Mouse (Mus musculus): ENCODE results near the gene H2-M10.6. TPM values are rescaled to one million over a fixed set of nuclear protein-coding genes. Genes with fewer than 3 reads are reported as not detected.

Gene H2-M10.6
- polyA plus RNA-seq, 1 experiment from 2014 or later, result not detected

DNA sequence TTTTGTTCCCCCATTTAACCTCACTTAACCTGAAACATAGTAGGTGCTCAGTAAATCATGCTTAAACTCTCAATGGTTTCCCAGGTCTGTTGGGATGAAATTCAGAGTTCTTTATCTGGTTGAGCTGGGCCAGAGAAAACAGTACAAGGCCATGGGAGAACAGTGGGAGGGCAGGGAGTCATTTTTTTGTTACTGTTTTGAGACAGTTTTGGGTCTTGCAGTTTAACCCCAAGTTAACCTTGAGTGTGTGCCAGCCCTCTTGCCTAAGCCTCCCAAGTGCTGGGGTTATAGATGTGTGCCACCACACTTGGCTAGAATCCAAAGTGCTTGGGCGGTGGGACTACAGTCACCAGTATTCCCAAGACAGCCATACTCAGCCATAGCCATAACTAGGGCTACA lies 32.8 kb downstream of the H2-M10.6 start:
- H3K4me2 ChIP-seq (replicated peaks), result no peak overlapping the region
- H3K9me3 ChIP-seq, result no peaks in the 10 kb centered on the region
- 81% methylated on average over 1 of the region's 1 CpGs for WGBS
- no peak overlapping the region for H3K27ac ChIP-seq
- H3K4me1 ChIP-seq (replicated peaks), result no peaks in the 10 kb centered on the region
- peaks cover 3% of the 10 kb centered on the region; the same call in 1 of the 2 replicates for H3K36me3 ChIP-seq
- no peak for ATAC-seq
- no peaks in the 10 kb centered on the region for H3K27me3 ChIP-seq
- no peak overlapping the region for H3K4me3 ChIP-seq (replicated peaks)
- no peak overlapping the region for H3K9ac ChIP-seq (replicated peaks)

DNA sequence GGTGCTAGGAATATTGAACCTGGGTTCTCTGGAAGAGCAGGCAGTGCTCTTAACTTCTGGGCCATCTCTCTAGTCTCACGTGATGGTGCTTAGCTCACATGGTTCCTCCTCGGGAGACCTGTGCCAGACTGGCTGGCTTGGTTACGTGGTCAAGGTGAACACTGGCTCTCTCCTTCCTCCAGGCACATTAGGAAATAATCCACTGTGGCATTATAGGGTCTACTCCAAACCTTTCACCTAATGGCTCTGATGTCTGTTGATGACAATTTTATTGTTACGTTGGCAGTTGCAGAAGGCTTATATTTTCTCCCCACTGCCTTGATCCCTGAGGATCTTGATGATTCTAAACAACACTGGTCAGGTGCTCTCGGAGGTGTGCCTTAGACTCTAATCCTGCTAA lies 36.9 kb downstream of the H2-M10.6 start:
- Histone ChIP-seq H3K36me3 (peaks cover 40% of the 10 kb centered on the region), H3K9me3 (no peaks in the 10 kb centered on the region), H3K27ac (no peak overlapping the region), H3K4me1 (replicated peaks) (no peaks in the 10 kb centered on the region), H3K4me2 (replicated peaks) (no peak overlapping the region), H3K27me3 (no peaks in the 10 kb centered on the region), H3K4me3 (replicated peaks) (no peak overlapping the region), H3K9ac (replicated peaks) (no peak overlapping the region)
- WGBS, result 87% methylated on average over 5 of the region's 5 CpGs
- ATAC-seq, result no peak

DNA sequence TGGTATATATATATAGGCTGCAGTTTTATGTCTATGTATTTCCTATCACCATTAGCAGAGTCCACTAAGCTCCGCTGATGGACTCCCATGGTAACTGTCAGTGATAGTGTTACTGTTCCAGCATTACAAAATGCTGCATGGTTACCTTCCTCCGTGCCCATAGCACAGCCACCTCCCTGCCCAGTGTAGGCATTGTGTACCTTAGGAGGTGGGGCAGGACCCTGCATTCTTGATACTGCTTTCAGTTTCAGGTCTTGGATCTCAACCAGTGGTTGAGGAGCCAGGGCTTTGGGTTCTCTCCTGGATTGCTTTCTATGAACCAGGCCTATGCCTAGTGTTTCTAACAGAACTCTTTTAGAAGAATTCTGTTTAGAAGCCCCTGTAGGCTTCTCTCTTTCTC lies 38.0 kb downstream of the H2-M10.6 start:
- Histone ChIP-seq H3K4me2 (replicated peaks) (no peak overlapping the region), H3K4me3 (replicated peaks) (no peak overlapping the region), H3K27me3 (no peaks in the 10 kb centered on the region), H3K36me3 (peaks cover 50% of the 10 kb centered on the region), H3K9ac (replicated peaks) (no peak overlapping the region), H3K9me3 (no peaks in the 10 kb centered on the region), H3K4me1 (replicated peaks) (no peaks in the 10 kb centered on the region), H3K27ac (no peak overlapping the region)
- WGBS, result 94% methylated on average over 2 of the region's 2 CpGs
- ATAC-seq, result no peak

DNA sequence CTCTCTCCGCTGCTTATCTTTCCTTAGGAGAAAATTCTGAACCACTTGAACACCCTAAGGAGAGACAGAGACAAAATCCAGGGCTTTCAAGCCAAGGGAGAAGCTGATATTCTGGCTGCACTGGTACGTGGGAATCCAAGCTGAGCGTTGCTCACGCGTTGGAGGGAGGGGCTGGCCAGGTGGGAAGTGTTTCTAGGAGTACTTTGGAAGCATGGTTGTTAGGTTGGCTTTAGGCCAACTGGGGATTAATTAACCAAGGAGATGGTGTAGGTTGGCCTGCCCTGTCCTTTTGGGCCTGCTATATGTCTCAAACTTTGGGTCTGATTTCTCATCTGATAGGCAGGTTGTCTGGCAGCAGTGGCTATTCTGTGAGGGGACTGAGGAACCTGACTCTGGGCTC lies 39.2 kb downstream of the H2-M10.6 start:
- H3K27ac ChIP-seq, result no peak overlapping the region
- peaks cover 62% of the 10 kb centered on the region for H3K36me3 ChIP-seq
- H3K4me3 ChIP-seq (replicated peaks), result no peak overlapping the region
- H3K27me3 ChIP-seq, result no peaks in the 10 kb centered on the region
- no peak for ATAC-seq
- no peaks in the 10 kb centered on the region for H3K4me1 ChIP-seq (replicated peaks)
- no peak overlapping the region for H3K4me2 ChIP-seq (replicated peaks)
- no peak overlapping the region for H3K9ac ChIP-seq (replicated peaks)
- no peaks in the 10 kb centered on the region for H3K9me3 ChIP-seq
- WGBS, result 93% methylated on average over 5 of the region's 5 CpGs

DNA sequence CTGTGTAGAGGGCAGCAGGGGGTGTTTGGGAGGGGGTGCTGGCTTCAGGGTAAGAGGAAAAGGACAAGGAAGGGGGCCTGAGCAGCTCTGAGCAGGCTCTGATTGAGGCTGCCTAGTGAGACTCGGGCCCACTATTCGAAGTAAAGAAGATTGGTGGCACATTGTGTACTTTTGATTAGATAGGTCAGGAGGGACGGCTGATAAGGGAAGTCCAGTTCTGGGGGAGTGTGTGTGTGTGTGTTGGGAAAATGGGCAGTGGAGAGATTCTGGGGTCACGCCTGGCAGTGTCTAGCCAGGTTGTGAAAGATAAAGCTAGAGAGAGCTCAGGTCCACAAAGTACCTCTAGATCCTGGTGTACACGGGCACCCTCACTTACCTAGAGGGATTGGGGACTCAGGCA lies 39.7 kb downstream of the H2-M10.6 start:
- no peak for ATAC-seq
- Histone ChIP-seq H3K4me3 (replicated peaks) (no peak overlapping the region), H3K9ac (replicated peaks) (no peak overlapping the region), H3K4me2 (replicated peaks) (no peak overlapping the region), H3K36me3 (peaks cover 67% of the 10 kb centered on the region), H3K4me1 (replicated peaks) (no peaks in the 10 kb centered on the region), H3K27ac (no peak overlapping the region), H3K9me3 (no peaks in the 10 kb centered on the region), H3K27me3 (no peaks in the 10 kb centered on the region)
- WGBS, result 94% methylated on average over 5 of the region's 5 CpGs

DNA sequence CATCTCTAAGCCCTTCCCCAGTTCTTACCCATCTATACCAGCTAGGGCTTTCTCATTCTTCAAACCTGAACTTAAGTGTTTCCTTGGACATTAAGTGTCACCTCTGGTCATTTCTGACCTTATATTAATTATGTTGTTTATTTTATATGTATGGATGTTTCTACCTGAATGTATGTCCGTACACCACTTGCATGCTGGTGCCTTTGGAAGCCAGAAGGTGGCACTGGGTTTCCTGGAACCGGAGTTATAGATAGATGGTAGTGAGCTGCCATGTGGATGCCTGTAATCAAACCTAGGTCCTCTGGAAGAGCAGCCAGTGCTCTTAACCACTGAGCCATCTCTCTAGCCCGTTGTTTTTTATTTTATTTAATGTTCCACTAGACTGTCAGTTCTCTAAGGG lies 43.5 kb downstream of the H2-M10.6 start:
- Histone ChIP-seq H3K27me3 (no peaks in the 10 kb centered on the region), H3K27ac (no peak overlapping the region), H3K9ac (replicated peaks) (no peak overlapping the region), H3K36me3 (peaks cover 99% of the 10 kb centered on the region), H3K9me3 (no peaks in the 10 kb centered on the region), H3K4me2 (replicated peaks) (no peak overlapping the region), H3K4me1 (replicated peaks) (no peaks in the 10 kb centered on the region), H3K4me3 (replicated peaks) (no peak overlapping the region)
- ATAC-seq, result no peak
- 96% methylated on average over 3 of the region's 3 CpGs for WGBS

DNA sequence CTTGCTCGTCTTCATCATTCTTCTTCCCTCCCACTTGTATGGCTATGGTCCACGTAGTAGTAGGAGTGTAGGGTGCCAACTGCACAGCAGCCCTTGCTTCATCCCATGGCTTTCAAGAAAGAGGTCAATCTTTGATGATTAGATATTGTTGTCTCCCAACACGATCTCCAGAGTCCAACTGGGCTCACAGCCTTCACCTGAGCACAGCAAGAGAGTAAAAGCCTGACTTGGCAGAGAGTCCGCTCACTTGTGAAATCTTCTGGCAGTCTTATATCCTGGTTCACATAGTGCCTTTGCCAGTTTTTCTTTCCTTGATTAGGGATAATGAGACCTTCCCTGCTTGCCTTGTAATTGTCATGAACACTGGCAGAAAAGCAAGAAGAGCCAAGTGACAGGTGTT lies 44.3 kb downstream of the H2-M10.6 start:
- no peak overlapping the region for H3K9ac ChIP-seq (replicated peaks)
- no peak for ATAC-seq
- H3K36me3 ChIP-seq, result peaks cover 91% of the 10 kb centered on the region
- 94% methylated on average over 4 of the region's 4 CpGs for WGBS
- no peak overlapping the region for H3K4me3 ChIP-seq (replicated peaks)
- H3K27me3 ChIP-seq, result no peaks in the 10 kb centered on the region
- no peaks in the 10 kb centered on the region for H3K4me1 ChIP-seq (replicated peaks)
- H3K9me3 ChIP-seq, result no peaks in the 10 kb centered on the region
- no peak overlapping the region for H3K27ac ChIP-seq
- H3K4me2 ChIP-seq (replicated peaks), result no peak overlapping the region

DNA sequence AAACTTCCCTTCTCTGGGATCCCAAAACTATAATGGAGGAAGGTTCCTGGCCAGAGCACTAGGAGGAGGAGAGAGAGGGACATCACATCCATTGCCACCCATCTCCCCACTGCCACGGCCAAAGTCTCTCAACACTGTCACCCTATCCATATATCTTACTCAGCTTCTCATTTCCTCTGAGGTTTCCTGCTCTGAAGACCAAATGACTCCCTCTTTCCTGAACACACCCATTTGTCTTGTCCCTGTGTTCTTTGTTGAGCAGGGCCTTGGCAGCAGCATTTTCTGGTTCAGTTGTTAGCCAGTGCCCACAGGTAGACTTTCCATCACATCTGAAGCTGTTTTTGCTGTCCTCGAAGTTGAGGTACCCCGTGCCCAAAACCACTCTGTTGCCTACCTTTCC lies 46.2 kb downstream of the H2-M10.6 start:
- Histone ChIP-seq H3K4me2 (replicated peaks) (no peak overlapping the region), H3K9me3 (no peaks in the 10 kb centered on the region), H3K36me3 (peaks cover 72% of the 10 kb centered on the region), H3K9ac (replicated peaks) (no peak overlapping the region), H3K4me3 (replicated peaks) (no peak overlapping the region), H3K4me1 (replicated peaks) (no peaks in the 10 kb centered on the region), H3K27ac (no peak overlapping the region), H3K27me3 (no peaks in the 10 kb centered on the region)
- no peak for ATAC-seq
- 90% methylated on average over 3 of the region's 3 CpGs for WGBS

DNA sequence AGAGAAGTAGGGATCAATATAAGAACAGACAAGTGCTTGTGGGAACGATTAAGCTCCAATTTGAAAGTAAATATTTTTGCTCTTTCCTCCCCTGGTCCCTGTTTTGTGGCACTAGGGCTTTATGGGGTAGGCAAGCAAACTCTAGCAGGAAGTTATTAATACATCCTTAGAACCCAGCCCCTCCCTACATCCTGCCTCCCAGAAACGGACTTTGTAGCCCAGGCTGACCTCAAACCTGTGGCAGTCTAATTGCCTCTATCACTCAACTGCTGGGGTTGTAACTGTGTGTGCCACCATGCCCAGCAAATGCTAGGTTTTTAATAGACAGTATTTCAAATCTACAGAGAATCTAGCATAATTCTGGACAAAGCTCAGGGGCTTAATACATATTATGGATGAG lies 49.7 kb downstream of the H2-M10.6 start:
- Histone ChIP-seq H3K4me1 (replicated peaks) (peaks cover 3% of the 10 kb centered on the region), H3K27me3 (peaks cover 12% of the 10 kb centered on the region), H3K4me3 (replicated peaks) (no peak overlapping the region), H3K4me2 (replicated peaks) (no peak overlapping the region), H3K9ac (replicated peaks) (no peak overlapping the region), H3K9me3 (no peaks in the 10 kb centered on the region), H3K36me3 (peaks cover 37% of the 10 kb centered on the region), H3K27ac (no peak overlapping the region)
- no peak for ATAC-seq
- 77% methylated on average over 2 of the region's 2 CpGs for WGBS

Other genes starting within 250 kb of the H2-M10.6 start
- not detected in 2 replicates for gene H2-M9, start 169.5 kb upstream of the H2-M10.6 start, polyA plus RNA-seq (2015; fragmentation: Nextera tagmentation; extraction: Ambion mirVana)
- gene H2-M1, start 140.0 kb upstream of the H2-M10.6 start, polyA plus RNA-seq (2015; fragmentation: Nextera tagmentation; extraction: Ambion mirVana), result not detected in 2 replicates
- gene H2-M10.5, start 39.3 kb upstream of the H2-M10.6 start, polyA plus RNA-seq (2015; fragmentation: Nextera tagmentation; extraction: Ambion mirVana), result not detected in 2 replicates
- gene Trim26, start 25.0 kb downstream of the H2-M10.6 start, polyA plus RNA-seq (2015; fragmentation: Nextera tagmentation; extraction: Ambion mirVana), result 46.4 and 46.6 TPM in 2 replicates
- gene Trim15, start 55.0 kb downstream of the H2-M10.6 start, polyA plus RNA-seq (2015; fragmentation: Nextera tagmentation; extraction: Ambion mirVana), result 0.22 and 0.58 TPM in 2 replicates
- 1.2 and 2.0 TPM in 2 replicates for gene Trim10, start 57.4 kb downstream of the H2-M10.6 start, polyA plus RNA-seq (2015; fragmentation: Nextera tagmentation; extraction: Ambion mirVana)
- gene Trim40, start 78.0 kb downstream of the H2-M10.6 start, polyA plus RNA-seq (2015; fragmentation: Nextera tagmentation; extraction: Ambion mirVana), result not detected in 2 replicates
- not detected in 2 replicates for gene Trim31, start 85.9 kb downstream of the H2-M10.6 start, polyA plus RNA-seq (2015; fragmentation: Nextera tagmentation; extraction: Ambion mirVana)
- gene Rnf39, start 130.7 kb downstream of the H2-M10.6 start, polyA plus RNA-seq (2015; fragmentation: Nextera tagmentation; extraction: Ambion mirVana), result 0.63 and 0.70 TPM in 2 replicates
- gene Ppp1r11, start 139.6 kb downstream of the H2-M10.6 start, polyA plus RNA-seq (2015; fragmentation: Nextera tagmentation; extraction: Ambion mirVana), result 172 and 177 TPM in 2 replicates
- gene Znrd1, start 146.4 kb downstream of the H2-M10.6 start, polyA plus RNA-seq (2015; fragmentation: Nextera tagmentation; extraction: Ambion mirVana), result 68.3 and 71.8 TPM in 2 replicates
- gene Znrd1as, start 146.4 kb downstream of the H2-M10.6 start, polyA plus RNA-seq (2015; fragmentation: Nextera tagmentation; extraction: Ambion mirVana), result 4.8 and 6.5 TPM in 2 replicates
- gene 2410137M14Rik, start 169.1 kb downstream of the H2-M10.6 start, polyA plus RNA-seq (2015; fragmentation: Nextera tagmentation; extraction: Ambion mirVana), result 0.43 and 0.57 TPM in 2 replicates
- 3.9 TPM in 2 replicates for gene H2-M5, start 177.4 kb downstream of the H2-M10.6 start, polyA plus RNA-seq (2015; fragmentation: Nextera tagmentation; extraction: Ambion mirVana)
- 262 and 272 TPM in 2 replicates for gene Zfp57, start 189.0 kb downstream of the H2-M10.6 start, polyA plus RNA-seq (2015; fragmentation: Nextera tagmentation; extraction: Ambion mirVana)
- 1.6 TPM in 2 replicates for gene Mog, start 211.2 kb downstream of the H2-M10.6 start, polyA plus RNA-seq (2015; fragmentation: Nextera tagmentation; extraction: Ambion mirVana)
- gene Gabbr1, start 233.8 kb downstream of the H2-M10.6 start, polyA plus RNA-seq (2015; fragmentation: Nextera tagmentation; extraction: Ambion mirVana), result 46.7 and 53.2 TPM in 2 replicates

Data from midbrain, embryonic 13.5 days (tissue).